Mouse (Mus musculus) cortical plate, adult 2 months (tissue): Measurements from ENCODE around the gene Polg.

Experiments
- CTCF ChIP-seq: fragments of 200-500 bp; IDR thresholded peaks from 2 replicates; pipeline ENCODE4 v1.5.1; 2011; ENCODE audit warnings: mild to moderate bottlenecking, control low read depth, low read length; ENCODE audit not compliant: insufficient read depth; ENCODE audit errors: extremely low read depth
- POLR2A ChIP-seq: fragments of 200-500 bp; IDR thresholded peaks from 2 replicates; pipeline ENCODE4 v1.6.1; 2011; ENCODE audit warnings: mild to moderate bottlenecking, low read length, control low read depth; ENCODE audit not compliant: insufficient read depth; ENCODE audit errors: extremely low read depth

- no peak for TF ChIP-seq POLR2A
- no peak for TF ChIP-seq CTCF
These were observed 51.5 kb downstream of the Polg start for GRCm38 (mm10) chr7:79414449-79415375.
